Mouse (Mus musculus): ENCODE measurements around the gene Pank2. TPM values are rescaled to one million over a fixed set of nuclear protein-coding genes. Genes with fewer than 3 reads are reported as not detected.

The Pank2 gene
- polyA plus RNA-seq, 1 experiment from 2014 or later: 25.0 TPM

- 82% methylated on average over 3 of the region's 3 CpGs for WGBS
- no peak for ATAC-seq (ENCODE audit: insufficient read depth, low FRiP score)
- Histone ChIP-seq H3K27ac (ENCODE audit: low read length) (no peak overlapping the region), H3K4me1 (ENCODE audit: control insufficient read depth, insufficient read depth, low read length) (no peaks in the 10 kb centered on the region), H3K36me3 (ENCODE audit: control insufficient read depth, insufficient read depth, low read length) (no peaks in the 10 kb centered on the region), H3K4me3 (replicated peaks; ENCODE audit: low read length) (no peak overlapping the region), H3K9me3 (replicated peaks; ENCODE audit: control insufficient read depth, low read length) (no peaks in the 10 kb centered on the region), H3K4me2 (ENCODE audit: low read depth, low read length) (no peak overlapping the region), H3K27me3 (ENCODE audit: control insufficient read depth, insufficient read depth, low read length) (no peaks in the 10 kb centered on the region), H3K9ac (ENCODE audit: low read length) (no peak overlapping the region)
These were observed 68.3 kb downstream of the Pank2 start for GRCm38 (mm10) chr2:131330548-131330947.

GRCm38 (mm10) chr2:131337602-131338001 lies 75.3 kb downstream of the Pank2 start:
- WGBS: 81% methylated on average over 6 of the region's 6 CpGs
- no peak for ATAC-seq (ENCODE audit: insufficient read depth, low FRiP score)
- H3K9me3 ChIP-seq (replicated peaks; ENCODE audit: control insufficient read depth, low read length): no peaks in the 10 kb centered on the region; the same call in 1 of the 2 replicates
- no peaks in the 10 kb centered on the region for H3K27me3 ChIP-seq (ENCODE audit: control insufficient read depth, insufficient read depth, low read length)
- H3K27ac ChIP-seq (ENCODE audit: low read length): no peak overlapping the region
- no peaks in the 10 kb centered on the region for H3K4me1 ChIP-seq (ENCODE audit: control insufficient read depth, insufficient read depth, low read length)
- H3K4me2 ChIP-seq (ENCODE audit: low read depth, low read length): no peak overlapping the region
- no peaks in the 10 kb centered on the region for H3K36me3 ChIP-seq (ENCODE audit: control insufficient read depth, insufficient read depth, low read length)
- H3K9ac ChIP-seq (ENCODE audit: low read length): no peak overlapping the region
- no peak overlapping the region for H3K4me3 ChIP-seq (replicated peaks; ENCODE audit: low read length)

- no peak for ATAC-seq (ENCODE audit: insufficient read depth, low FRiP score)
- no peaks in the 10 kb centered on the region for H3K4me1 ChIP-seq (ENCODE audit: control insufficient read depth, insufficient read depth, low read length)
- H3K9ac ChIP-seq (ENCODE audit: low read length): no peak overlapping the region
- H3K36me3 ChIP-seq (ENCODE audit: control insufficient read depth, insufficient read depth, low read length): no peaks in the 10 kb centered on the region
- H3K4me3 ChIP-seq (replicated peaks; ENCODE audit: low read length): no peak overlapping the region
- H3K27me3 ChIP-seq (ENCODE audit: control insufficient read depth, insufficient read depth, low read length): no peaks in the 10 kb centered on the region
- no peak overlapping the region for H3K27ac ChIP-seq (ENCODE audit: low read length)
- 84% methylated on average over 3 of the region's 3 CpGs for WGBS
- H3K9me3 ChIP-seq (replicated peaks; ENCODE audit: control insufficient read depth, low read length): no peaks in the 10 kb centered on the region; the same call in 1 of the 2 replicates
- no peak overlapping the region for H3K4me2 ChIP-seq (ENCODE audit: low read depth, low read length)
These were observed 82.2 kb downstream of the Pank2 start for GRCm38 (mm10) chr2:131344449-131344848.

DNA sequence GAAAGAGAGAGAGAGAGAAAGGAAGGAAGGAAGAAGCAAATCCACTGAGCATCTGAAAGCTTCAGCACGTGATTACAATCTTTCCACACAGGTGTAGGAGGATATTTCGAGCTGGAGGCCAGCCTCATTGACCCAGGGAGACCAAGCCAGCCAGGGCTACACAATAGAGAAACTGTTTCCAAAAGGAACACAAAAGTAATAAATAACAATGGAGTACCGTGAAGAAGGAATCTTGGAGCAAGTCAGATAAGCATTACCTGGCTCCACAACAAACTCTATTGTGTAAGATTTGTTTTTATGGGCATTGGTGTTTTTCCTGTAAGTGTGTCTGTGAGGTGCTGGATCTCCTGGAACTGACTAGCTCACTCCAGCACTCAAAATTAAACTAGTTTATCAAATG lies 83.3 kb downstream of the Pank2 start:
- no peak for ATAC-seq (ENCODE audit: insufficient read depth, low FRiP score)

More for the DNA sequence above, 83.3 kb downstream of the Pank2 start:
- WGBS: 56% methylated on average over 3 of the region's 3 CpGs
- Histone ChIP-seq H3K4me2 (ENCODE audit: low read depth, low read length) (no peak overlapping the region), H3K4me3 (replicated peaks; ENCODE audit: low read length) (no peak overlapping the region), H3K9me3 (replicated peaks; ENCODE audit: control insufficient read depth, low read length) (no peaks in the 10 kb centered on the region; the same call in 1 of the 2 replicates), H3K27me3 (ENCODE audit: control insufficient read depth, insufficient read depth, low read length) (no peaks in the 10 kb centered on the region), H3K36me3 (ENCODE audit: control insufficient read depth, insufficient read depth, low read length) (no peaks in the 10 kb centered on the region), H3K4me1 (ENCODE audit: control insufficient read depth, insufficient read depth, low read length) (no peaks in the 10 kb centered on the region), H3K27ac (ENCODE audit: low read length) (no peak overlapping the region), H3K9ac (ENCODE audit: low read length) (no peak overlapping the region)

Small RNA genes within 50 kb of the gene (microRNA-seq; reads per million reads assigned to microRNA genes)
- gene Mir103-2: 57.6 reads per million, percentile 49 among the genes with 10 or more reads in this experiment

Other genes with a start within 250 kb of the Pank2 start
- gene Gfra4, start 219.4 kb upstream of the Pank2 start, polyA plus RNA-seq (2015; fragmentation: Nextera tagmentation; extraction: Ambion mirVana): 9.8 and 10.9 TPM in 2 replicates
- 14.2 and 15.5 TPM in 2 replicates for gene Adam33, start 198.7 kb upstream of the Pank2 start, polyA plus RNA-seq (2015; fragmentation: Nextera tagmentation; extraction: Ambion mirVana)
- gene Siglec1, start 175.7 kb upstream of the Pank2 start, polyA plus RNA-seq (2015; fragmentation: Nextera tagmentation; extraction: Ambion mirVana): 0.29 and 0.44 TPM in 2 replicates
- gene Hspa12b, start 135.2 kb upstream of the Pank2 start, polyA plus RNA-seq (2015; fragmentation: Nextera tagmentation; extraction: Ambion mirVana): 25.0 TPM in 2 replicates
- not detected in 2 replicates for gene Gm11037, start 129.0 kb upstream of the Pank2 start, polyA plus RNA-seq (2015; fragmentation: Nextera tagmentation; extraction: Ambion mirVana)
- gene 1700037H04Rik, start 102.4 kb upstream of the Pank2 start, polyA plus RNA-seq (2015; fragmentation: Nextera tagmentation; extraction: Ambion mirVana): 73.0 and 78.4 TPM in 2 replicates
- gene Cenpb, start 82.4 kb upstream of the Pank2 start, polyA plus RNA-seq (2015; fragmentation: Nextera tagmentation; extraction: Ambion mirVana): 9.2 and 10.4 TPM in 2 replicates
- 72.3 and 72.8 TPM in 2 replicates for gene Cdc25b, start 75.5 kb upstream of the Pank2 start, polyA plus RNA-seq (2015; fragmentation: Nextera tagmentation; extraction: Ambion mirVana)
- gene Spef1, start 75.2 kb upstream of the Pank2 start, polyA plus RNA-seq (2015; fragmentation: Nextera tagmentation; extraction: Ambion mirVana): 3.6 and 4.8 TPM in 2 replicates
- 25.7 and 26.4 TPM in 2 replicates for gene Ap5s1, start 55.4 kb upstream of the Pank2 start, polyA plus RNA-seq (2015; fragmentation: Nextera tagmentation; extraction: Ambion mirVana)
- 23.7 and 29.3 TPM in 2 replicates for gene Mavs, start 28.4 kb upstream of the Pank2 start, polyA plus RNA-seq (2015; fragmentation: Nextera tagmentation; extraction: Ambion mirVana)
- 2.9 and 3.0 TPM in 2 replicates for gene Rnf24, start 90.4 kb downstream of the Pank2 start, polyA plus RNA-seq (2015; fragmentation: Nextera tagmentation; extraction: Ambion mirVana)
- gene Smox, start 229.0 kb downstream of the Pank2 start, polyA plus RNA-seq (2015; fragmentation: Nextera tagmentation; extraction: Ambion mirVana): 35.7 and 38.6 TPM in 2 replicates

Measured in stomach, embryonic 16.5 days (tissue).